Mouse (Mus musculus) cerebellum, postnatal 36 days (tissue): Measurements from ENCODE around the gene Gfral.

Source experiments
- DNase-seq, 2 experiments: peaks; one replicate each; pipeline ENCODE4 v3.0.0; 2021 to 2022; ENCODE audit warnings: mixed read lengths in 2 of 2

The Gfral gene

DNA sequence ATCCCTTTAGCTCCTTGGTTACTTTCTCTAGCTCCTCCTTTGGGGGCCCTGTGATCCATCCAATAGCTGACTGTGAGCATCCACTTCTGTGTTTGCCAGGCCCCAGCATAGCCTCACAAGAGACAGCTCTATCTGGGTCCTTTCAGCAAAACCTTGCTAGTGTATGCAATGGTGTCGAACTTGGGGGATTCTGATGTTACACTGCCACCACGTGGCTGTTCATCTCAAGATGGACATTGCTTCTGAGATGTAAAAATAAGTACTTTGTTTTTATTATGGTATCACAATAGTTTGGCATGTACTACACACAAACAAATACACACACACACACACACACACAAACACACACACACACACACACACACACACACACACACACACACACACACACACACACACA, 90.6 kb downstream of the Gfral start:
- peak; percentile 59 to 72 for DNase-seq
